Mouse (Mus musculus): ENCODE results near the gene Iqsec3.

The Iqsec3 gene

DNA sequence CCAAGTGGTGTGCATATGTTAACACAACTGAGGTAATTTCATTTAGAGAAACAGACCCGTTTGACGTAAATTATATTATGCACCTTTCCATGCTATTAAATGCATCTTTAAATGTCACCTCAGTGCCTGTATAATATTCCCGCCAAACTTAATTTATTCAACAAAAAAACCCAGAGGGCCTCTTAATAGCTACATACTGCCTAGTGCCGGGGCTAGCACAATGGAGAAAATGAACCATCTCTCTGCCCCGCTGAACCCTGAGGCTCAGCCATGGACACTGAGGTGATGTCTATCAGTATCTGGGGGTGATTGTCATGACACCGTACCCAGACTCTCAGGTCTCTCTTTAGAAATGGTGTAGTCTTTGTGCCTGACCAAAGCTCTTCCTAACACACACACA, 116.2 kb downstream of the Iqsec3 start:
- no peak for DNase-seq

- DNase-seq, result no peak
Measured at GRCm38 (mm10) chr6:121356041-121356440, 117.4 kb downstream of the Iqsec3 start.

DNA sequence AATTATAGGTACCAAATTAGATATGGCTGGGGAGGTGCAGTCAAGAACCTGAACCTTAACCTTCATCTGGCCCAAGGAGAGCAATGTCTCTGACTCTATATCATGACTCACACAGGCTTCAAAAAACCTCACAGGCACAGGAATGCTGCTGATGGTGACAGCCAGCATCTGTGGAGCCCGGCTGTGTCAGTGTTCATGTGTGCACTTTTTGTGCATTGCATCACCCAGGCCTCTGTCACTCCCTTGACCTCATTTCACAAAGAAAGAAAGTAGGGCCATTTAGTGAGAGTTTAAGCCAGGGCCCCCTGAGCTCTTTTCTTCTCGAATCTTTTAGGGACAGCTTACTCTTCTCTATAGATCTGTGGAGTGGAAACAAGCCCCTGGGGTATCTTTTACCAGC, 121.2 kb downstream of the Iqsec3 start:
- DNase-seq, result no peak

- no peak for DNase-seq
Measured at GRCm38 (mm10) chr6:121346428-121346827, 127.0 kb downstream of the Iqsec3 start.

DNA sequence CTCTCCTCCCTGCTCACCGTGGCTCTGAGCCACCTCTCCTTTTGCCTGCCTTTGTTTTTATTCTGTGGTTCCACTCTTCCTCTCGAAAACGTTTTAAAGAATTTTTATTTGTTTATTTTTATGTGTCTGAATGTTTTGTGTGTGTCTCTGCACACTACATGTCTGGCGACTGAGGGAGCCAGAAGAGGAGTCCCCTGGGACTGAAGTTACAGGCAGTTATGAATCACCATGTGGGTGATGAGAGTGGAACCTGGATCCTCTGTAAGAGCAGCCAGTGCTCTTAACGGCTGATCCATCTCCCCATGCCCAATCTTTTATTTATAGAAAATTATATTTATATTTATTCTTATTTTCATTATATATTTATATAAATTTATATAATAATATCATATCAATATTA, 129.1 kb downstream of the Iqsec3 start:
- no peak for DNase-seq

DNA sequence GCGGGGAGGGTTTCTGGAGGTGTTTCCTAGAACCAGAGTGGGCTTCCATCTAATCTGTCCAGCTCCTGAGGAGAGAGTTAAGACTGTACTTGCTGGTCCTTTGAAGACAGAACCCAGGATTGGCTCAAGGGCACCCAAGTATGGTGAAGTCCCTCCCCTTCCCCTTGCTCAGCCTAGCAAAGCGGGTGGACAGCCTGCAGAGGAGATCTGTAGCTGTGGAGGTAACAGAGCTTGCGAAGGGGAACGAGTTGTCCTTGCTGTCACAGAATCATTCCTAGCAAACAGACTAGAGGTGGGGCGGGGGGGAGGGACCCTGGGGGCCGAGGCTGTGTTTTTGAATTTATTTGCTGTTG, 129.7 kb downstream of the Iqsec3 start:
- no peak for DNase-seq

GRCm38 (mm10) chr6:121343026-121343770, 130.3 kb downstream of the Iqsec3 start, which contains the start of gene Slc6a12:
Slc6a12 (plus strand) TSS chr6:121343076.
- DNase-seq, result no peak

GRCm38 (mm10) chr6:121341650-121342049, 131.8 kb downstream of the Iqsec3 start:
- no peak for DNase-seq

DNA sequence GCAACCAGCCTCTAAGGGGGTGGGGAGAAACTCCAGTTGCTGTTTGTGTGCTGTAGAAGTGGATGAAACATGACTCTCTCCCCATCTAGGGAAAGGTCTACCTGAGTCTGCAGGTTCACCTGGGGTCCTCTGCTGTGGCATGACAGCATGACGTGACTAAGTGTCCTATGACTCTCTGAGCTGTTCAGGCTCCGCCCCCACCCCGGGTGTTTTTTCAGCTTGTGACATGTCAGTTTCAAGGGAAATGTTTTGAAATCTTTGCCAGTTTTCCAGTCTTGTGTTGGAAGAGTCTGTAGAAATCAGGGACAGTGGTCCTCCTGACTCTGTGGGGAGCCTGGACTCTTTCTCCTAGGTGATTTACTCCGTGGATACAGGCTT, 135.0 kb downstream of the Iqsec3 start:
- no peak for DNase-seq

DNA sequence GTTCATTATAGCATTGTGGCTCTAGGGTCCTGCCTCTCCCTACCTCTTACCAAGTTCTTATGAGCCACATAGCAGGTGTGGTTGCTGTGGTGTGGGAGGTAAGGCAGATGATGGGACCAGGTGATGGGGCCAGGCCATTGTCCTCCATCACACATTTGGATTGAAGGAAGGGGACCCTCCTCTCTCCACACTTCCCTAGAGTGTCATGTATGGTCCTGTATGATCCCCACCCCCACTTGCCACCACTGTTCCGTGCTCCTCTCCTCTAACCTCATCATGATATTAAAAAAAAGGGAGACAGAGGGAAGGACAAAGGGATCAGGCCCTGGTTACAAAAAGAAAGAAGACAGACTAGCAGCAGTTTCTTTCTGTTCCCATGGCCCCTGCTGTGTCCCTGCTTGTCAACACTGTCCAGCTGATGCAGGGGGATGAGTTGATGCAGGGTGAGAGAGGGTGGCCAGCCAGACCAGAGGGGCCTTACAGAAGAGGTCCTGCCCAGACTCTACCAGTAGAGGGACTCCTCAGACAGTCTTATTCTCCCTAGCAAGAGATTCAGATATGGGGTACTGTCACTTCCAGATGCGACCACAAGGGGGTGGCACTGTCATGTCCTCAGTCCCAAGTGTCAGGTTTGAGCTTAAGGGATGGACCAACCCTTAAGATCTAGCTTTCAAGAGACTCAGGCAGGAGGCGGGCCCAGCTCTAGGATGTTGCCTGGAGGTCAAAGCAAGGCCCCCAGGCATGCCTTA, 135.5 kb downstream of the Iqsec3 start:
- DNase-seq, result peak; percentile 69 to 70

- DNase-seq, result no peak
Measured at GRCm38 (mm10) chr6:121337229-121337628, 136.2 kb downstream of the Iqsec3 start.

DNA sequence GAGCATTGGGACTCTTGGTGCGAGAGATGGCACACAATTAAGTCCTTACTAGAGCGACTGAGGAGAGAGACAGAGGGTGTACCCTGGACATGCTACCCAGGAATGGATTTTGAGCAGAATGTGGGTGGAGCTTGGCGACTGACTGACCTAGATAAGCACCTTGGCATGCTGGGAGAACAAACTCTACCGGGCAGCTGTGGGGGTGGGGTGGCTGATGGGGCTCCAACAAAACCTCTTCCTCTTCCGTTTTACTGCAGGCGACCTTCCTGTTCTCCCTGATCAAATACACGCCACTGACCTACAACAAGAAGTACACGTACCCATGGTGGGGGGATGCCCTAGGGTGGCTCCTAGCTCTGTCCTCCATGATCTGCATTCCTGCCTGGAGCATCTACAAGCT, 136.9 kb downstream of the Iqsec3 start:
- DNase-seq, result no peak

GRCm38 (mm10) chr6:121335841-121336240, 137.6 kb downstream of the Iqsec3 start:
- DNase-seq, result no peak

DNA sequence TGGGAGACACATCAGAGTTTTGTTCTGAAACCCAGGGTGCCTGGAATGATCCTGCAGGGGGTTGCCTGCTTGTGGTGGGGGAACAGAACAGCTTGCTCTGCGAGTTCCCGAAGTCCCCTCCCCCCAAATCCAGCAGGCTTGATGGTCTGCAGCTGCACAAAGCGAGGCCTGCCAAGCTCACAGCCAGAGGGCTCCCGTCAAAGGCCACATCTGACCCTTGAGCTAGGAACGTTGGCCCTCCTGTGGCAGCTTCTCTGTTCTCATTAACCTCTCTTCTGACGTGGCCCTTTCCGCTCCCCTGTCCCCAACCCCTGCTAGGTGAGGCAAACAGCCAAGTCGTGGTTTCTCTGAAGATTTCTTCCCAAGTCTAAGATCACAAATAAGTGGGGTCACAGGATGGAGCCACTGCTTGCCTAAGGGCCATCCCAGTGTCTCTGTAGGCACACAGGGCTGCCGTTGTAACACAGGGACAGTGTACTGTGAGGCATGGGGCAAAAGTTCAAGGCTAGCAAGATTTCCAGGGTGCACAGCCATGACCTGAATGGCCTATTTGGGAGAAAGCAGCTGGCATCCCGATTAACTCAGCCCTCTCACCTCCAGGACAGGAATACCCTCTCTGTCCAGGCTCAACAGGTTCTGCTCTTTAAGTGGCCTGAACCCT, 143.5 kb downstream of the Iqsec3 start:
- DNase-seq, result peak in 1 of 2 experiments; percentile 12

GRCm38 (mm10) chr6:121328417-121328884, 145.0 kb downstream of the Iqsec3 start:
- peak; percentile 84 to 86 for DNase-seq

DNA sequence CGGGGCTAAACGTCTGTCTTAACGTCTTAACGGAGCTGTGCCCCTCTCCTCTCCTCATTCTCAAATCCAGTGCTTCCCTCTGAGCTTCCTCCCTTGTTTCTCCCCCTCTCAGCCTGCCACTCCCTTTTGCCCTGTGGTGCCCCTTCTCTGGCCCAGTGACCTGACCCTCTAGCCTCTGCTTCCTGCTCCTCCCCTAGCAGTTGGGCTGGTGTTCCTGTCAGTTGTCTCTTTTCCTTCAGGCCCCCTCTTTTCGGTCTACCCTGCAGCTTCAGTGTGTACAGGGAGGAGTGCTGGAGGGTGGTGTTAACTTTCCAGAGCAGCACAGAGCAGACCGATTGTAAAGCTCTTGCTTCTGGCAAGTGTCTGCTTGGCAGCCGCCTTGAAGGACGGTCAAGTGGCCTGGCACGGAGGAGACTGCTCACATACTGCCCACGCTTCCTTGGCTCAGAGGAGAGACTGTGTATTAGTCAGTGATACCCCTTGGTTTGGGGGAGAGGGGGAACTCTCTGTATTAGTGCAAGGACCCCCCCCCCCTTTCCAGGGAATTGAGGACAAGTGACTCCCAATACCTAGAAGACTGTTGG, 146.9 kb downstream of the Iqsec3 start:
- no peak for DNase-seq

GRCm38 (mm10) chr6:121325740-121326139, 147.7 kb downstream of the Iqsec3 start:
- no peak for DNase-seq

DNA sequence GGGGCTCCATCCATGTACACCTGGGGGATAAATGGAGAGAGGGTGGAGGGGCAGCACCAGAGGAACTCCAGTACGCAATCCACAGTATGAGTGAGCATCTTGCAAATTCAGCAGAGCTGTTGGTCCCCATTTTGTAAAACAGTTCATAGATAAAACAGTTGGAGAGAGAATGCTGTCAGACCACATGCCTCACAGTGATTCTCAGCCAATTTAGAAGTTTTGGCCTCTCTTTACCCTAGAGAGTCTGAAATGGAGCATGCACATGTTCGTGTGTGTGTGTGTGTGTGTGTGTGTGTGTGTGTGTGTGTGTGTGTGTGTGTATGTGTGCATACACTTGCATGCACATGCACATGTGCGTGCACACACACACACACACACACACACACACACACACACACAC, 148.2 kb downstream of the Iqsec3 start:
- no peak for DNase-seq
